Comparison of ENCODE assay signal across 17 mouse cellular contexts in the genomic region with DNA sequence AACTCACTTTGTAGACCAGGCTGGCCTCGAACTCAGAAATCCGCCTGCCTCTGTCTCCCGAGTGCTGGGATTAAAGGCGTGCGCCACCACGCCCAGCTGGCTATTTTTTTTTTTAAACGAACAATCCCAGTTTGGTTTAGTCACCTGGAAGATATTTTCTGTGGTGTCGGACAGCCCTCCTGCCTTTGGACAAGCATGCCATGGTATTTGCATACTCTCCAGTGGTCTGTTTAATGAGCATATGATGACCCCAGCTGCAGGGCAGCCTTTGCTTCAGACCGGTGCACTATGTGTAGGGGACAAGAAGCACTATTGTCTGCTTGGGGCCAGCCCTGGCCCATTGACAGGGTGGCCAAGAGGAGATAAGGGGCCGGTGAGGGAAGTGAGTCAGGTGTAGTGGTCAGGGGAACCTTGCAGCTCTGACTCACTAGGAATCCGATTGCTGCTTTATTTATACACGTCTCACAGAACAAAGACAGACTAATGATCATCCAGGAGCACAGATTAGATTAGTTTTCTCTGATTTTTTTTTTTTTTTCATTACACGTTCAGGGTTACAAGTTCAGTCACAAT. TPM values are rescaled to one million over a fixed set of nuclear protein-coding genes. Genes with fewer than 3 reads are reported as not detected.
"Had no signal": no experiment of that assay in that cellular context is flagged by ENCODE, and none has a peak within 500 bp of the region (broad histone marks: within the 10 kb centered on the region; RNA-seq: fewer than 3 reads in every experiment).

No protein-coding gene starts in this region.

- H3K4me2 ChIP-seq: limb, embryonic 13.5 days; midbrain, embryonic 12.5 days had no signal

- H3K27ac ChIP-seq: limb, embryonic 13.5 days; liver, embryonic 14.5 days; midbrain, embryonic 12.5 days had no signal

- DNase-seq: kidney, adult 8-10 months; kidney, postnatal 25 days; lung, adult 18-20 months; right cerebral cortex, adult 18-20 months; right cerebral cortex, postnatal 25 days; thymus, postnatal 14 days had no signal

- H3K9me3 ChIP-seq: limb, embryonic 13.5 days; midbrain, embryonic 12.5 days had no signal

- H3K4me3 ChIP-seq: limb, embryonic 13.5 days; midbrain, embryonic 12.5 days had no signal

- H3K27me3 ChIP-seq: midbrain, embryonic 12.5 days had no signal

- H3K9ac ChIP-seq: limb, embryonic 13.5 days; liver, embryonic 14.5 days; midbrain, embryonic 12.5 days had no signal

- H3K36me3 ChIP-seq: limb, embryonic 13.5 days; midbrain, embryonic 12.5 days had no signal

RNA-seq across cellular contexts. Expression of a gene that starts 28.2 kb away (rescaled TPM):
- total RNA-seq: layer of hippocampus, postnatal 25 days; left cerebral cortex, adult 8-10 months; left cerebral cortex, postnatal 36 days; liver, adult 2 months; megakaryocyte progenitor cell, adult 5-6 weeks; midbrain, postnatal 0 days had no signal
- polyA plus RNA-seq: liver, adult 2 months; liver, embryonic 14.5 days; lung, embryonic 16.5 days; midbrain, embryonic 12.5 days; midbrain, postnatal 0 days; neural tube, embryonic 14.5 days had no signal
